Mouse (Mus musculus) MEL (cell line): ENCODE results near the gene Zfp609.

ENCODE experiments used
- ELF1 ChIP-seq: IDR thresholded peaks from 2 replicates; pipeline ENCODE4 v1.6.1; 2014; ENCODE audit warnings: low read depth, mild to moderate bottlenecking, inconsistent platforms, low read length, improper control_type of control experiment, moderate library complexity
- KAT2A ChIP-seq: conservative IDR thresholded peaks from 2 replicates; pipeline ENCODE4 v1.6.1; 2012; ENCODE audit warnings: low read depth, low read length, improper control_type of control experiment, inconsistent platforms
- MAFK ChIP-seq: IDR thresholded peaks from 2 replicates; pipeline ENCODE4 v1.6.1; 2011; ENCODE audit warnings: low read depth, mild to moderate bottlenecking, low read length, improper control_type of control experiment, borderline replicate concordance
- MAX ChIP-seq: IDR thresholded peaks from 2 replicates; pipeline ENCODE4 v1.6.1; 2011; ENCODE audit warnings: low read length, improper control_type of control experiment

GRCm38 (mm10) chr9:65830255-65830654 is 2.9 kb upstream of the Zfp609 start:
- TF ChIP-seq ELF1 (no peak), MAX (no peak), MAFK (no peak), KAT2A (no peak)
